Mouse (Mus musculus): ENCODE measurements around the gene Kidins220.

GRCm38 (mm10) chr12:25010416-25010815 lies 35.7 kb downstream of the Kidins220 start:
- TF ChIP-seq POLR2A (IDR thresholded peaks at IDR 0.05; ENCODE audit: insufficient read depth, low read depth, low read length) (no peak), CTCF (IDR thresholded peaks at IDR 0.05; ENCODE audit: insufficient read depth, low read depth, low read length) (no peak)
